Mouse (Mus musculus): ENCODE data around the gene Wnt4. TPM values are rescaled to one million over a fixed set of nuclear protein-coding genes. Genes with fewer than 3 reads are reported as not detected.

Gene Wnt4
- total RNA-seq (2021), result 10 to 100 TPM; 39.5 to 53.0 TPM
- long read RNA-seq, experiment 1, full-length matches to known transcripts, result 198 of 223 reads
- long read RNA-seq, experiment 1, partial matches to known transcripts, result 8 of 223 reads
- long read RNA-seq, experiment 1, other reads (novel, unspliced or antisense), result 17 of 223 reads
- long read RNA-seq, experiment 2, full-length matches to known transcripts, result 82 of 95 reads
- long read RNA-seq, experiment 2, partial matches to known transcripts, result 4 of 95 reads
- long read RNA-seq, experiment 2, other reads (novel, unspliced or antisense), result 9 of 95 reads

- peak; percentile 92 for DNase-seq
These were observed at the start of gene Wnt4 for GRCm38 (mm10) chr4:137277166-137277513. TSS of gene Wnt4 (plus strand) at chr4:137277489.

- no peak for DNase-seq
These were observed 48.6 kb upstream of the Wnt4 start for GRCm38 (mm10) chr4:137228566-137229115.

GRCm38 (mm10) chr4:137231494-137232470 lies 45.5 kb upstream of the Wnt4 start:
- peak; percentile 86 for DNase-seq

GRCm38 (mm10) chr4:137233632-137234031 lies 43.7 kb upstream of the Wnt4 start:
- DNase-seq, result no peak

GRCm38 (mm10) chr4:137234444-137234843 lies 42.8 kb upstream of the Wnt4 start:
- DNase-seq, result peak; percentile 30

GRCm38 (mm10) chr4:137235368-137235767 lies 41.9 kb upstream of the Wnt4 start:
- DNase-seq, result no peak

GRCm38 (mm10) chr4:137244883-137245282 lies 32.4 kb upstream of the Wnt4 start:
- DNase-seq, result no peak

GRCm38 (mm10) chr4:137250333-137250732 lies 27.0 kb upstream of the Wnt4 start:
- no peak for DNase-seq

GRCm38 (mm10) chr4:137250849-137251248 lies 26.4 kb upstream of the Wnt4 start:
- no peak for DNase-seq

GRCm38 (mm10) chr4:137253601-137254000 lies 23.7 kb upstream of the Wnt4 start:
- DNase-seq, result no peak

- DNase-seq, result no peak
These were observed 22.9 kb upstream of the Wnt4 start for GRCm38 (mm10) chr4:137254206-137254976.

- DNase-seq, result no peak
These were observed 21.7 kb upstream of the Wnt4 start for GRCm38 (mm10) chr4:137255568-137255967.

GRCm38 (mm10) chr4:137261826-137262225 lies 15.5 kb upstream of the Wnt4 start:
- DNase-seq, result no peak

GRCm38 (mm10) chr4:137264066-137264465 lies 13.2 kb upstream of the Wnt4 start:
- DNase-seq, result no peak

GRCm38 (mm10) chr4:137265116-137265515 lies 12.2 kb upstream of the Wnt4 start:
- DNase-seq, result peak; percentile 56

- no peak for DNase-seq
These were observed 8.7 kb upstream of the Wnt4 start for GRCm38 (mm10) chr4:137268541-137268940.

- DNase-seq, result no peak
These were observed 5.4 kb upstream of the Wnt4 start for GRCm38 (mm10) chr4:137271856-137272255.

GRCm38 (mm10) chr4:137274304-137274703 lies 3.0 kb upstream of the Wnt4 start:
- DNase-seq, result no peak

GRCm38 (mm10) chr4:137276443-137277165 lies 685 bp upstream of the Wnt4 start:
- no peak for DNase-seq

- no peak for DNase-seq
These were observed 383 bp downstream of the Wnt4 start for GRCm38 (mm10) chr4:137277600-137278143.
